Mouse (Mus musculus) brain, embryonic 14.5 days (tissue): Measurements from ENCODE around the gene Thsd7b. TPM values are rescaled to one million over a fixed set of nuclear protein-coding genes. Genes with fewer than 3 reads are reported as not detected.

Source experiments
- DNase-seq: peaks from one replicate; pipeline ENCODE4 v3.0.0-alpha.2; 2011; ENCODE audit warnings: low read depth
- CTCF ChIP-seq: fragments of 200-500 bp; IDR thresholded peaks from 2 replicates; pipeline ENCODE4 v1.5.1; 2012; ENCODE audit warnings: inconsistent platforms, mild to moderate bottlenecking, moderate library complexity, borderline replicate concordance; ENCODE audit not compliant: insufficient read depth, insufficient read length; ENCODE audit errors: extremely low read depth
- POLR2A ChIP-seq: fragments of 200-500 bp; IDR thresholded peaks from 2 replicates; pipeline ENCODE4 v1.6.1; 2012; ENCODE audit warnings: mild to moderate bottlenecking, inconsistent platforms, borderline replicate concordance; ENCODE audit not compliant: poor library complexity, insufficient read depth, insufficient read length, severe bottlenecking; ENCODE audit errors: extremely low read depth
- polyA plus RNA-seq: library from polyadenylated mRNA; depleted of rRNA; stranded (reverse); fragments of >200 nt; gene quantifications from 2 replicates; pipeline ENCODE4 v1.2.3, GENCODE M21; 2012

Thsd7b gene
- polyA plus RNA-seq, 1 experiment: 7.8 TPM

- no peak for DNase-seq
- no peak for TF ChIP-seq POLR2A
Observed at GRCm38 (mm10) chr1:129540751-129541150, 267.6 kb downstream of the Thsd7b start.

- DNase-seq: no peak
- TF ChIP-seq CTCF (no peak), POLR2A (no peak)
Observed at GRCm38 (mm10) chr1:129542563-129543146, 269.6 kb downstream of the Thsd7b start.

DNA sequence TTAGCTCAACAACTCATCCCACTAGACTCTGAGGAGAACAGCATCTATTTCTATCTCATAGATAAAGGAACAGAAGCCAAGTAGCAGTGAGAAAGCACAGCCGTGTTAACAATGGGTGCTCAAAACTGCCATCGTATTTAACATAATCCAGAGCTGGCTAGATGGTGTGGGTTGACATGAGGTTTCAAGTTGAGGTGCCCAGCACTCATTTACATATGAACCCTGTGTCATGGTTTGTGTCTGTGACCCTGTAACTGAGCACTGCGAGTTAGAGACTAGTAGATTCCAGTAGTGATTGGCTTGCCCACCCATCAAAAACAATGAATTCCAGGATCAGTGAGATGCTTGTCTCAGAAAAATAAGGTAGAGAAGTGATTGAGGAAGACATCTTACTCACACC is 270.1 kb downstream of the Thsd7b start:
- TF ChIP-seq CTCF (no peak), POLR2A (no peak)
- no peak for DNase-seq

- no peak for DNase-seq
- no peak for TF ChIP-seq POLR2A
- TF ChIP-seq CTCF: no peak
Observed at GRCm38 (mm10) chr1:129558054-129558453, 285.0 kb downstream of the Thsd7b start.

GRCm38 (mm10) chr1:129559137-129559536 is 286.0 kb downstream of the Thsd7b start:
- TF ChIP-seq CTCF (no peak), POLR2A (no peak)
- DNase-seq: no peak

GRCm38 (mm10) chr1:129559812-129560211 is 286.7 kb downstream of the Thsd7b start:
- TF ChIP-seq CTCF (no peak), POLR2A (no peak)
- peak; percentile 23 for DNase-seq

- no peak for TF ChIP-seq POLR2A
- no peak for TF ChIP-seq CTCF
Observed at GRCm38 (mm10) chr1:129562707-129563106, 289.6 kb downstream of the Thsd7b start.

DNA sequence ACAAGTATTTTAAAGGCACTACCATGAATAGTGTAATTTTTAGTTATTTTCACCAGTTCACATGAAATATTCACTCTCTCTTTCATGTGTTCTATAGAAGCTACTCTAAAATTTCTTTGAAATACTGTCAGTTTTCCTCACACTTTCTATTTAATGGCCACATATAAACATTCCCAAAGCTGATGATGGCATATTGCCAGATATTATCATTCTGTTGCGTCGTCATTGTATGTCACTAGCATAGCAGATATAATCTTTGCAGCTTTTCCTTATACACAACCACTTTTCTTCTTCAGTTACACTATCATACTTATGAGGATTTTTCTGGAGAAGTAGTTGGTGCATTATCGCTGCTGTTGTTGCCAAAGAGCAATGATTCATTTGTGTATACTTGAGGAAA is 297.4 kb downstream of the Thsd7b start:
- TF ChIP-seq CTCF (no peak), POLR2A (no peak)
- DNase-seq: no peak

More at GRCm38 (mm10) chr1:129562707-129563106, 289.6 kb downstream of the Thsd7b start:
- no peak for DNase-seq

DNA sequence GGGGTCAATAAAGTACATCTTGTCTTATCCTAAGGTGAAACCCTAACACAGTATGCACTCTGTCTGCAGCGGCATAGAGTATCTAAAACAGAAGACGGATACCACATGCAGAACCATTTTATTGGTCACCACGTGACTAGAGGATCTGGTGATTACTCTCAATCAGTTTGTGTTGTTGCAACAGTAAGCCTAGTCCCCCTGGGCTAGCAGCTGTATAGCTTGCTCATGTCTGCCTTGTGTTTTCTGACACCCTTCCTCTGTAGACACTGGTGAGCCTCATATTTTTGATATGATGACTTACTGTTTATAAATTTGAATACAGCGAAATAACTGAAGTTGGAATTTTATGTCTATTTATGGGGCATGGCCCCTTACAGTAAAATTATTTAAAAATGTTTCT is 306.9 kb downstream of the Thsd7b start:
- no peak for TF ChIP-seq CTCF
- TF ChIP-seq POLR2A: no peak
- no peak for DNase-seq

- no peak for DNase-seq
- TF ChIP-seq POLR2A (no peak), CTCF (no peak)
Observed at GRCm38 (mm10) chr1:129586635-129587034, 313.5 kb downstream of the Thsd7b start.

DNA sequence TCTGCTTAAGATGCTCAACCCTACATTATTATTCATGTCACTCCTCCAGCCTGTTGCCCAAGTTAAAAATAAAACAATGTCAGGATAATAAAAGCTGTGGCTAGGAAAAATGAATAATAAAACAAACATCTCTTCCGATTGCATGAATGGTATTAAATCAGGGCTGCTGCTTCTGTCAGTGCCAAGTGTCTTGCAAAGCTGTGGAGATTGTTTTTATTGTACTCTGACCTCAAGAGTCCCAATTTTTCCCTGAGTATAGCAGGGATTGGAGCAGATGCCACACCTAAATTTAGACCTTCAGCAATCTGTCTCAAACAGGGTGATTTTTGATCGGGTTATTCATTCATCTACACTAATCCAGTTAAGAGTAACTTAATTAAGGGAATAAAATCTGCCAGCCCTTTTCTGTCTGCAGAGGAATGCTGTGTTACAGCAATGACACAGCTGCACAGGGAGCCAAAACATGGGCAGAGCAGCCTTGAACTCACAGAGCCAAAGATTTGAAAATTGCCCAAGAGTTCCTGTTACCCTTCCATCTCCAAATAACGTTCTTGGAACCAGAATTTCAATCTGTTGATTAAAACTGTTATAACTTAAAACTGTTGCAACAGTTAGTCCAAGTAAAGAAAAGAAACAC is 316.4 kb downstream of the Thsd7b start:
- no peak for TF ChIP-seq CTCF
- TF ChIP-seq POLR2A: no peak
- DNase-seq: no peak

GRCm38 (mm10) chr1:129595447-129595846 is 322.3 kb downstream of the Thsd7b start:
- TF ChIP-seq POLR2A (no peak), CTCF (no peak)
- no peak for DNase-seq

DNA sequence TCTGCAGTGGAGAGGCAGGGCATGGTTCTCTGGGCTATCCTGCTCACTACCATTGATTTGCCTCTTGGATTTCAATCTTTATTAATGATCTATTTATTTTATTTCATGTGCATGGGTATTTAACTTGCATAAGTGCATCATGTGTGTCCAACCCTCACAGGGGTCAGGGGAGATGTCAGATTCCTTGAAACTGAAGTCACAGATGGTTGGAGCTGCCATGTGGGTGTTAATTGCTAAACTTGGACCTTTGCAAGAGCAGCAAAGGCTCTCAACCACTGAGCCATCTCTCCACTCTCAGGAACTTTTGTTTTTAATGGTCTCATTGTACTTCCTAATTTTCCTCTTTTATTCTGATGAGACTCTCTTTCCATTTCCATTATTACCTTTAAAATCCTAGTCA is 327.8 kb downstream of the Thsd7b start:
- DNase-seq: no peak
- TF ChIP-seq POLR2A (no peak), CTCF (no peak)

DNA sequence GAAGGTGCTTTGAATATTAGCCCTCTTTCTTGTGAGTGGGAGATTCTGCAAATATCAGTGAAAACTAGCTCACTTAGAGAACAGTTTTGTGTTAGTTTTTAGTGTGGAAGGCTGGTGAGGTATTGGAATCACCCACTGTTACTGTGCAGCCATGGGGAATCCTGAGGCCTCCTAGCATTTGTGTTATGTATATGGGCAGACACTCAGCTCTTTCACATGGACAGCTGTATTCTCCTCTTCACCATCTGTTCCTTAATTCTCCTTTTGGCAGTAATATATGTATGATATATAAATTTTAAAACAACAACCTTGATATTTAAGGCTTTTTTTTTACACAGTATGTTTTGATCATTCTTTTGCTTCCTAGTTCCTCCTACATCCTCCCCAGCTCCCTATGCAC is 329.2 kb downstream of the Thsd7b start:
- no peak for DNase-seq
- TF ChIP-seq CTCF (no peak), POLR2A (no peak)

DNA sequence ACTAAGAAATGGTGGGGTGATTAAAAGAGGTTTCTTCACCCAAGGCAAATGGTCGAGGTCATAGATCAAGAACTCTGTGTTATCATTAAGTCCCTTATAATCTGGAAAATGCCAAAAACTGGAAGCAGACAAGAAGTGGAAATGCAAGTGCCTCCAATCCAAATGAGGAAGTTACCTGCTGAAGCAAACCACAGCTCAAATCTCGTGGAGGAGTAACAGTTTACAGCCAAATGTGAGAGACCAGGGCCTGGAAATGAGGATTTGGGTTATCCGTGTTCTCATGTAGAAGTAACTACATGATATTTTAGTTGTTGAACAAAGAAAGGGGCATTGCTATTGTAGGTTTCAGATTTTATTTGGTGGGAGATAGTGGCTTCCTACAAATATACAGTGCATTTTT is 335.3 kb downstream of the Thsd7b start:
- DNase-seq: no peak
- TF ChIP-seq POLR2A (no peak), CTCF (no peak)

DNA sequence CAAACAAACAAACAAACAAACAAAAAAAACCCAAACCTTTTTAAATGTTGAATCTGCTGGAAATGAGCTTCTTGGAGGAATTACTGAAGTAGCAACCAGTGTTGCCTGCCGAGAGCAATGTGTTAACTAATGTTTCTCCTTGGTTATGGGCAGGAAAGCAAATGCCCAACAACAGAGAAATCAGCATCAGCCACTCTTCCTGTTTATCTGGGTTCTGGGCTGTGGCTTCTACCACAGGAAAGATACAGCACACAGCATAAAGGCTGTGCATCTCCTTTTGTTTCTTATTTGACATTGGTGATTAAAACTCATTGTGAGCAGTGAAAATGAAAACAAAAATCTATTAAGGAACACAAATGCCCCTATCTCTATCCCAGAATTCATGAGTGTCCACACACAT is 343.0 kb downstream of the Thsd7b start:
- TF ChIP-seq CTCF (no peak), POLR2A (no peak)
- no peak for DNase-seq
